Mouse (Mus musculus) neural tube, embryonic 12.5 days (tissue): ENCODE results near the gene Egfem1. TPM values are rescaled to one million over a fixed set of nuclear protein-coding genes. Genes with fewer than 3 reads are reported as not detected.

ENCODE experiments used
- ATAC-seq: fragments of 200-750 bp; cut with Nextera tagmentation; 2 replicates; pipeline ENCODE4 v1.8.0; 2017; ENCODE audit warnings: low read depth, mild to moderate bottlenecking, moderate TSS enrichment, moderate library complexity; ENCODE audit not compliant: low FRiP score
- H3K27ac ChIP-seq: fragments of 300-500 bp; sonication (generic); 2 replicates; pipeline ENCODE4 v1.5.1; 2016
- H3K27me3 ChIP-seq: fragments of 300-500 bp; sonication (generic); replicated peaks from 2 replicates; pipeline ENCODE4 v1.6.1; 2016; ENCODE audit warnings: mild to moderate bottlenecking
- H3K36me3 ChIP-seq: fragments of 300-500 bp; sonication (generic); 2 replicates; pipeline ENCODE4 v1.6.1; 2016; ENCODE audit warnings: mild to moderate bottlenecking
- H3K4me1 ChIP-seq: fragments of 300-500 bp; sonication (generic); 2 replicates; pipeline ENCODE4 v1.6.1; 2016
- H3K4me2 ChIP-seq: fragments of 300-500 bp; sonication (generic); replicated peaks from 2 replicates; pipeline ENCODE4 v1.6.1; 2016; ENCODE audit warnings: mild to moderate bottlenecking
- H3K4me3 ChIP-seq: fragments of 300-500 bp; sonication (generic); 2 replicates; pipeline ENCODE4 v1.5.1; 2016
- H3K9ac ChIP-seq: fragments of 300-500 bp; sonication (generic); 2 replicates; pipeline ENCODE4 v1.6.1; 2016; ENCODE audit warnings: mild to moderate bottlenecking
- H3K9me3 ChIP-seq: fragments of 300-500 bp; sonication (generic); 2 replicates; pipeline ENCODE4 v1.6.1; 2016; ENCODE audit warnings: mild to moderate bottlenecking
- WGBS: fragments of 180-500 bp; shearing (Covaris S2); methylation state at CpG from one replicate; pipeline ENCODE4 v1.1.7; 2016; 5-methylcytosine and 5-hydroxymethylcytosine counted together
- polyA plus RNA-seq: library from polyadenylated mRNA; unstranded; fragments of >200 nt; fragmentation: Nextera tagmentation; extraction: Ambion mirVana; gene quantifications from 2 replicates; pipeline ENCODE4 v1.2.1, GENCODE M21; 2016

The Egfem1 gene
- 4.9 and 6.5 TPM in 2 replicates for polyA plus RNA-seq

GRCm38 (mm10) chr3:29081952-29082295 lies at the start of gene Egfem1:
TSS of gene Egfem1 (plus strand) at chr3:29082023.
- H3K4me2 ChIP-seq = peak within 1 kb of the TSS; percentile 94
- 5% methylated on average over 12 of the region's 12 CpGs for WGBS
- H3K36me3 ChIP-seq = no peaks in the 10 kb centered on the region
- ATAC-seq = no peak; the same call in 1 of the 2 replicates
- peak within 1 kb of the TSS; percentile 58 for H3K9ac ChIP-seq
- H3K27ac ChIP-seq = no peak within 1 kb of the TSS
- H3K4me3 ChIP-seq = peak within 1 kb of the TSS; percentile 61
- no peaks in the 10 kb centered on the region for H3K27me3 ChIP-seq
- no peaks in the 10 kb centered on the region for H3K9me3 ChIP-seq
- peaks cover 10% of the 10 kb centered on the region for H3K4me1 ChIP-seq

- Histone ChIP-seq H3K36me3 (no peaks in the 10 kb centered on the region), H3K4me3 (no peak overlapping the region), H3K27ac (no peak overlapping the region), H3K9me3 (no peaks in the 10 kb centered on the region), H3K27me3 (no peaks in the 10 kb centered on the region), H3K9ac (no peak overlapping the region), H3K4me2 (no peak overlapping the region), H3K4me1 (no peaks in the 10 kb centered on the region)
- no peak for ATAC-seq
- 68% methylated on average over 2 of the region's 2 CpGs for WGBS
Observed at GRCm38 (mm10) chr3:29033107-29033506, 48.7 kb upstream of the Egfem1 start.

- Histone ChIP-seq H3K4me3 (no peak overlapping the region), H3K27me3 (no peaks in the 10 kb centered on the region), H3K4me2 (no peak overlapping the region), H3K9me3 (no peaks in the 10 kb centered on the region), H3K9ac (no peak overlapping the region), H3K36me3 (no peaks in the 10 kb centered on the region), H3K27ac (no peak overlapping the region), H3K4me1 (no peaks in the 10 kb centered on the region)
- WGBS = 6% methylated on average over 3 of the region's 3 CpGs
- peak; percentile 72; the same call in 1 of the 2 replicates for ATAC-seq
Observed at GRCm38 (mm10) chr3:29036146-29036545, 45.7 kb upstream of the Egfem1 start.

- H3K36me3 ChIP-seq = no peaks in the 10 kb centered on the region
- no peak overlapping the region for H3K4me2 ChIP-seq
- H3K9me3 ChIP-seq = no peaks in the 10 kb centered on the region
- H3K9ac ChIP-seq = no peak overlapping the region
- no peaks in the 10 kb centered on the region for H3K4me1 ChIP-seq
- no peak overlapping the region for H3K4me3 ChIP-seq
- H3K27ac ChIP-seq = no peak overlapping the region
- ATAC-seq = peak; percentile 58; the same call in 1 of the 2 replicates
- H3K27me3 ChIP-seq = no peaks in the 10 kb centered on the region
Observed at GRCm38 (mm10) chr3:29036620-29037019, 45.2 kb upstream of the Egfem1 start.

GRCm38 (mm10) chr3:29040064-29040463 lies 41.8 kb upstream of the Egfem1 start:
- Histone ChIP-seq H3K27ac (no peak overlapping the region), H3K4me2 (no peak overlapping the region), H3K4me1 (no peaks in the 10 kb centered on the region), H3K9ac (no peak overlapping the region), H3K36me3 (no peaks in the 10 kb centered on the region), H3K4me3 (no peak overlapping the region), H3K27me3 (no peaks in the 10 kb centered on the region), H3K9me3 (no peaks in the 10 kb centered on the region)
- WGBS = 85% methylated on average over 7 of the region's 7 CpGs
- no peak for ATAC-seq

- H3K36me3 ChIP-seq = no peaks in the 10 kb centered on the region
- 43% methylated on average over 5 of the region's 5 CpGs for WGBS
- no peaks in the 10 kb centered on the region for H3K9me3 ChIP-seq
- no peak overlapping the region for H3K9ac ChIP-seq
- no peak overlapping the region for H3K4me3 ChIP-seq
- H3K4me1 ChIP-seq = no peaks in the 10 kb centered on the region
- no peak for ATAC-seq
- no peak overlapping the region for H3K27ac ChIP-seq
- no peaks in the 10 kb centered on the region for H3K27me3 ChIP-seq
- H3K4me2 ChIP-seq = no peak overlapping the region
Observed at GRCm38 (mm10) chr3:29046281-29046680, 35.5 kb upstream of the Egfem1 start.

GRCm38 (mm10) chr3:29047273-29047932 lies 34.4 kb upstream of the Egfem1 start:
- whole genome bisulfite sequencing = 74% methylated on average over 14 of the region's 14 CpGs
- no peak for ATAC-seq
- H3K9me3 ChIP-seq = no peaks in the 10 kb centered on the region
- no peaks in the 10 kb centered on the region for H3K27me3 ChIP-seq
- no peaks in the 10 kb centered on the region for H3K36me3 ChIP-seq
- H3K4me3 ChIP-seq = no peak overlapping the region
- H3K27ac ChIP-seq = no peak overlapping the region
- H3K4me1 ChIP-seq = no peaks in the 10 kb centered on the region
- H3K4me2 ChIP-seq = no peak overlapping the region
- H3K9ac ChIP-seq = no peak overlapping the region

GRCm38 (mm10) chr3:29063156-29063555 lies 18.7 kb upstream of the Egfem1 start:
- Histone ChIP-seq H3K36me3 (no peaks in the 10 kb centered on the region), H3K27me3 (no peaks in the 10 kb centered on the region), H3K4me3 (no peak overlapping the region), H3K9me3 (no peaks in the 10 kb centered on the region), H3K27ac (no peak overlapping the region), H3K9ac (no peak overlapping the region), H3K4me1 (no peaks in the 10 kb centered on the region), H3K4me2 (no peak overlapping the region)
- 84% methylated on average over 4 of the region's 4 CpGs for WGBS
- ATAC-seq = no peak

GRCm38 (mm10) chr3:29068428-29069098 lies 13.3 kb upstream of the Egfem1 start:
- Histone ChIP-seq H3K9me3 (no peaks in the 10 kb centered on the region), H3K9ac (no peak overlapping the region), H3K27me3 (no peaks in the 10 kb centered on the region), H3K36me3 (no peaks in the 10 kb centered on the region), H3K27ac (no peak overlapping the region), H3K4me1 (no peaks in the 10 kb centered on the region), H3K4me3 (no peak overlapping the region), H3K4me2 (no peak overlapping the region)
- WGBS = 67% methylated on average over 6 of the region's 6 CpGs
- no peak for ATAC-seq

- ATAC-seq = no peak
- WGBS = 89% methylated on average over 4 of the region's 4 CpGs
Observed at GRCm38 (mm10) chr3:29071315-29071714, 10.5 kb upstream of the Egfem1 start.

GRCm38 (mm10) chr3:29081517-29081916 lies 306 bp upstream of the Egfem1 start:
- Histone ChIP-seq H3K4me2 (peak overlapping the region; percentile 94), H3K4me3 (no peak overlapping the region), H3K4me1 (peaks cover 10% of the 10 kb centered on the region), H3K9me3 (no peaks in the 10 kb centered on the region), H3K27me3 (no peaks in the 10 kb centered on the region), H3K27ac (no peak overlapping the region), H3K9ac (no peak overlapping the region), H3K36me3 (no peaks in the 10 kb centered on the region)
- 13% methylated on average over 13 of the region's 13 CpGs for WGBS
- peak; percentile 26; the same call in 1 of the 2 replicates for ATAC-seq

More at GRCm38 (mm10) chr3:29071315-29071714, 10.5 kb upstream of the Egfem1 start:
- H3K36me3 ChIP-seq = no peaks in the 10 kb centered on the region
- no peak overlapping the region for H3K9ac ChIP-seq
- H3K4me2 ChIP-seq = no peak overlapping the region
- H3K4me3 ChIP-seq = no peak overlapping the region
- no peaks in the 10 kb centered on the region for H3K4me1 ChIP-seq
- H3K9me3 ChIP-seq = no peaks in the 10 kb centered on the region
- no peaks in the 10 kb centered on the region for H3K27me3 ChIP-seq
- no peak overlapping the region for H3K27ac ChIP-seq

- Histone ChIP-seq H3K4me3 (peak overlapping the region; percentile 61), H3K4me2 (peak overlapping the region; percentile 94), H3K27ac (no peak overlapping the region), H3K9me3 (no peaks in the 10 kb centered on the region), H3K36me3 (no peaks in the 10 kb centered on the region), H3K27me3 (no peaks in the 10 kb centered on the region), H3K9ac (peak overlapping the region; percentile 58), H3K4me1 (peaks cover 10% of the 10 kb centered on the region)
- ATAC-seq = peak; percentile 89
- under 1% methylated on average over 46 of the region's 59 CpGs for WGBS
Observed at GRCm38 (mm10) chr3:29082296-29082995, 623 bp downstream of the Egfem1 start.
